Mouse (Mus musculus): ENCODE data around the gene Grtp1. TPM values are rescaled to one million over a fixed set of nuclear protein-coding genes. Genes with fewer than 3 reads are reported as not detected.

The Grtp1 gene
- polyA plus RNA-seq, 1 experiment, result 1.6 TPM

- no peak overlapping the region for H3K4me3 ChIP-seq (ENCODE audit: control insufficient read depth, low read depth, low read length)
- no peaks in the 10 kb centered on the region for H3K27me3 ChIP-seq (ENCODE audit: control insufficient read depth, insufficient read depth, low read length)
- peaks cover 15% of the 10 kb centered on the region for H3K4me1 ChIP-seq (ENCODE audit: control insufficient read depth, insufficient read depth, low read length)
- TF ChIP-seq CTCF (IDR thresholded peaks at IDR 0.05; ENCODE audit: control insufficient read depth, insufficient read depth, insufficient replicate concordance, low read depth, low read length) (no peak), POLR2A (IDR thresholded peaks at IDR 0.05; ENCODE audit: control insufficient read depth, low read depth, low read length) (no peak)
- no peaks in the 10 kb centered on the region for H3K36me3 ChIP-seq (ENCODE audit: control insufficient read depth, insufficient read depth, low read length)
- H3K27ac ChIP-seq (ENCODE audit: control insufficient read depth, insufficient read depth, low read depth, low read length), result peak overlapping the region; percentile 18; the same call in 1 of the 2 replicates
Measured at GRCm38 (mm10) chr8:13204371-13205140, 4.1 kb upstream of the Grtp1 start.

- Histone ChIP-seq H3K4me3 (ENCODE audit: control insufficient read depth, low read depth, low read length) (no peak overlapping the region), H3K27ac (ENCODE audit: control insufficient read depth, insufficient read depth, low read depth, low read length) (no peak overlapping the region), H3K27me3 (ENCODE audit: control insufficient read depth, insufficient read depth, low read length) (no peaks in the 10 kb centered on the region), H3K36me3 (ENCODE audit: control insufficient read depth, insufficient read depth, low read length) (no peaks in the 10 kb centered on the region), H3K4me1 (ENCODE audit: control insufficient read depth, insufficient read depth, low read length) (peaks cover 17% of the 10 kb centered on the region)
- TF ChIP-seq CTCF (IDR thresholded peaks at IDR 0.05; ENCODE audit: control insufficient read depth, insufficient read depth, insufficient replicate concordance, low read depth, low read length) (no peak), POLR2A (IDR thresholded peaks at IDR 0.05; ENCODE audit: control insufficient read depth, low read depth, low read length) (no peak)
Measured at GRCm38 (mm10) chr8:13203472-13203871, 3.1 kb upstream of the Grtp1 start.

- no peak overlapping the region for H3K4me3 ChIP-seq (ENCODE audit: control insufficient read depth, low read depth, low read length)
- H3K36me3 ChIP-seq (ENCODE audit: control insufficient read depth, insufficient read depth, low read length), result no peaks in the 10 kb centered on the region
- H3K27ac ChIP-seq (ENCODE audit: control insufficient read depth, insufficient read depth, low read depth, low read length), result no peak overlapping the region
- H3K27me3 ChIP-seq (ENCODE audit: control insufficient read depth, insufficient read depth, low read length), result no peaks in the 10 kb centered on the region
- TF ChIP-seq CTCF (IDR thresholded peaks at IDR 0.05; ENCODE audit: control insufficient read depth, insufficient read depth, insufficient replicate concordance, low read depth, low read length) (no peak), POLR2A (IDR thresholded peaks at IDR 0.05; ENCODE audit: control insufficient read depth, low read depth, low read length) (no peak)
- H3K4me1 ChIP-seq (ENCODE audit: control insufficient read depth, insufficient read depth, low read length), result peaks cover 17% of the 10 kb centered on the region
Measured at GRCm38 (mm10) chr8:13202806-13203205, 2.4 kb upstream of the Grtp1 start.

GRCm38 (mm10) chr8:13202041-13202440 is 1.6 kb upstream of the Grtp1 start:
- Histone ChIP-seq H3K4me1 (ENCODE audit: control insufficient read depth, insufficient read depth, low read length) (peaks cover 17% of the 10 kb centered on the region), H3K27me3 (ENCODE audit: control insufficient read depth, insufficient read depth, low read length) (no peaks in the 10 kb centered on the region), H3K36me3 (ENCODE audit: control insufficient read depth, insufficient read depth, low read length) (no peaks in the 10 kb centered on the region), H3K27ac (ENCODE audit: control insufficient read depth, insufficient read depth, low read depth, low read length) (no peak overlapping the region), H3K4me3 (ENCODE audit: control insufficient read depth, low read depth, low read length) (no peak overlapping the region)
- TF ChIP-seq POLR2A (IDR thresholded peaks at IDR 0.05; ENCODE audit: control insufficient read depth, low read depth, low read length) (no peak), CTCF (IDR thresholded peaks at IDR 0.05; ENCODE audit: control insufficient read depth, insufficient read depth, insufficient replicate concordance, low read depth, low read length) (no peak)

GRCm38 (mm10) chr8:13201013-13201334 is 554 bp upstream of the Grtp1 start:
- Histone ChIP-seq H3K4me3 (ENCODE audit: control insufficient read depth, low read depth, low read length) (peak overlapping the region; percentile 65), H3K27me3 (ENCODE audit: control insufficient read depth, insufficient read depth, low read length) (no peaks in the 10 kb centered on the region)

GRCm38 (mm10) chr8:13199385-13200061 is 897 bp downstream of the Grtp1 start:
- Histone ChIP-seq H3K36me3 (ENCODE audit: control insufficient read depth, insufficient read depth, low read length) (no peaks in the 10 kb centered on the region), H3K4me3 (ENCODE audit: control insufficient read depth, low read depth, low read length) (peak overlapping the region; percentile 87; the same call in 1 of the 2 replicates), H3K4me1 (ENCODE audit: control insufficient read depth, insufficient read depth, low read length) (peaks cover 17% of the 10 kb centered on the region), H3K27ac (ENCODE audit: control insufficient read depth, insufficient read depth, low read depth, low read length) (no peak overlapping the region), H3K27me3 (ENCODE audit: control insufficient read depth, insufficient read depth, low read length) (no peaks in the 10 kb centered on the region)
- TF ChIP-seq CTCF (IDR thresholded peaks at IDR 0.05; ENCODE audit: control insufficient read depth, insufficient read depth, insufficient replicate concordance, low read depth, low read length) (no peak), POLR2A (IDR thresholded peaks at IDR 0.05; ENCODE audit: control insufficient read depth, low read depth, low read length) (no peak)

More at GRCm38 (mm10) chr8:13201013-13201334, 554 bp upstream of the Grtp1 start:
- no peak overlapping the region for H3K27ac ChIP-seq (ENCODE audit: control insufficient read depth, insufficient read depth, low read depth, low read length)
- H3K36me3 ChIP-seq (ENCODE audit: control insufficient read depth, insufficient read depth, low read length), result no peaks in the 10 kb centered on the region
- peaks cover 17% of the 10 kb centered on the region for H3K4me1 ChIP-seq (ENCODE audit: control insufficient read depth, insufficient read depth, low read length)
- no peak for TF ChIP-seq CTCF (IDR thresholded peaks at IDR 0.05; ENCODE audit: control insufficient read depth, insufficient read depth, insufficient replicate concordance, low read depth, low read length)
- no peak for TF ChIP-seq POLR2A (IDR thresholded peaks at IDR 0.05; ENCODE audit: control insufficient read depth, low read depth, low read length)

GRCm38 (mm10) chr8:13197493-13197892 is 2.9 kb downstream of the Grtp1 start:
- Histone ChIP-seq H3K4me3 (ENCODE audit: control insufficient read depth, low read depth, low read length) (no peak overlapping the region), H3K27ac (ENCODE audit: control insufficient read depth, insufficient read depth, low read depth, low read length) (no peak overlapping the region), H3K4me1 (ENCODE audit: control insufficient read depth, insufficient read depth, low read length) (peaks cover 19% of the 10 kb centered on the region), H3K36me3 (ENCODE audit: control insufficient read depth, insufficient read depth, low read length) (no peaks in the 10 kb centered on the region), H3K27me3 (ENCODE audit: control insufficient read depth, insufficient read depth, low read length) (no peaks in the 10 kb centered on the region)
- TF ChIP-seq CTCF (IDR thresholded peaks at IDR 0.05; ENCODE audit: control insufficient read depth, insufficient read depth, insufficient replicate concordance, low read depth, low read length) (no peak), POLR2A (IDR thresholded peaks at IDR 0.05; ENCODE audit: control insufficient read depth, low read depth, low read length) (no peak)

Data from testis, adult 2 months (tissue).